Mouse (Mus musculus) MEL (cell line): ENCODE measurements around the gene Tnip3.

Experiments
- CTCF ChIP-seq, 3 experiments: IDR thresholded peaks in 2 of 3; conservative IDR thresholded peaks in 1 of 3; 2 replicates each; pipeline ENCODE4 v1.5.1; 2011 to 2012; ENCODE audit warnings: low read length in 3 of 3, low read depth in 2 of 3, mild to moderate bottlenecking in 2 of 3, improper control_type of control experiment in 1 of 3, inconsistent platforms in 1 of 3, mixed read lengths in 1 of 3, moderate library complexity in 1 of 3; ENCODE audit not compliant: control insufficient read depth in 1 of 3, insufficient read depth in 1 of 3, poor library complexity in 1 of 3, severe bottlenecking in 1 of 3
- EP300 ChIP-seq, 2 experiments: IDR thresholded peaks; 2 replicates each; pipeline ENCODE4 v1.6.1; 2011; ENCODE audit warnings: improper control_type of control experiment in 2 of 2, low read length in 2 of 2, low read depth in 1 of 2, mild to moderate bottlenecking in 1 of 2
- ETS1 ChIP-seq: IDR thresholded peaks from 2 replicates; pipeline ENCODE4 v1.6.1; 2012; ENCODE audit warnings: low read depth, mild to moderate bottlenecking, inconsistent platforms, low read length, improper control_type of control experiment, moderate library complexity
- GATA1 ChIP-seq: IDR thresholded peaks from 2 replicates; pipeline ENCODE4 v1.6.1; 2011; ENCODE audit warnings: low read depth, low read length, improper control_type of control experiment
- HCFC1 ChIP-seq: IDR thresholded peaks from 2 replicates; pipeline ENCODE4 v1.6.1; 2012; ENCODE audit warnings: low read depth, mild to moderate bottlenecking, inconsistent platforms, low read length, improper control_type of control experiment, moderate library complexity
- MEF2A ChIP-seq: IDR thresholded peaks from 2 replicates; pipeline ENCODE4 v1.6.1; 2014; ENCODE audit warnings: low read depth, mild to moderate bottlenecking, inconsistent platforms, low read length, improper control_type of control experiment; ENCODE audit not compliant: poor library complexity, insufficient replicate concordance, severe bottlenecking; ENCODE audit errors: extremely low read depth
- NRF1 ChIP-seq: IDR thresholded peaks from 2 replicates; pipeline ENCODE4 v1.6.1; 2014; ENCODE audit warnings: low read depth, mild to moderate bottlenecking, inconsistent platforms, low read length, improper control_type of control experiment, moderate library complexity; ENCODE audit not compliant: poor library complexity, insufficient read depth, severe bottlenecking
- POLR2A ChIP-seq, 2 experiments: IDR thresholded peaks; 2 replicates each; pipeline ENCODE4 v1.6.1; 2011 to 2012; ENCODE audit warnings: low read length in 2 of 2, mild to moderate bottlenecking in 2 of 2, control low read depth in 1 of 2, improper control_type of control experiment in 1 of 2, low read depth in 1 of 2, moderate library complexity in 1 of 2; ENCODE audit not compliant: control insufficient read depth in 1 of 2, insufficient read depth in 1 of 2, poor library complexity in 1 of 2
- SIN3A ChIP-seq: IDR thresholded peaks from 2 replicates; pipeline ENCODE4 v1.6.1; 2012; ENCODE audit warnings: low read length, improper control_type of control experiment, inconsistent platforms
- TBP ChIP-seq: IDR thresholded peaks from 2 replicates; pipeline ENCODE4 v1.8.0; 2011; ENCODE audit warnings: low read depth, low read length, improper control_type of control experiment
- UBTF ChIP-seq: IDR thresholded peaks from 2 replicates; pipeline ENCODE4 v1.6.1; 2012; ENCODE audit warnings: low read depth, mild to moderate bottlenecking, inconsistent platforms, low read length, improper control_type of control experiment, moderate library complexity, borderline replicate concordance; ENCODE audit not compliant: insufficient read depth
- ZC3H11A ChIP-seq: IDR thresholded peaks from 2 replicates; pipeline ENCODE4 v1.6.1; 2012; ENCODE audit warnings: low read depth, mild to moderate bottlenecking, inconsistent platforms, low read length, improper control_type of control experiment
- ZKSCAN1 ChIP-seq: IDR thresholded peaks from 2 replicates; pipeline ENCODE4 v1.6.1; 2012; ENCODE audit warnings: low read depth, mild to moderate bottlenecking, inconsistent platforms, low read length, improper control_type of control experiment, moderate library complexity
- ZNF384 ChIP-seq: IDR thresholded peaks from 2 replicates; pipeline ENCODE4 v1.6.1; 2012; ENCODE audit warnings: low read depth, mild to moderate bottlenecking, inconsistent platforms, low read length, improper control_type of control experiment

GRCm38 (mm10) chr6:65599865-65600739, 75.0 kb downstream of the Tnip3 start:
- TF ChIP-seq CTCF (IDR thresholded peaks at IDR 0.05 in 2 of 3, conservative IDR thresholded peaks at IDR 0.05 in 1 of 3; ENCODE audit: control insufficient read depth in 1 of 3, insufficient read depth in 1 of 3, low read depth in 2 of 3, low read length in 3 of 3, poor library complexity in 1 of 3, severe bottlenecking in 1 of 3) (no peak), ETS1 (no peak), TBP (no peak), SIN3A (no peak), EP300 (IDR thresholded peaks at IDR 0.05; ENCODE audit: low read depth in 1 of 2, low read length in 2 of 2) (no peak), HCFC1 (no peak), ZC3H11A (no peak), GATA1 (no peak), MEF2A (no peak), UBTF (no peak), POLR2A (IDR thresholded peaks at IDR 0.05; ENCODE audit: control insufficient read depth in 1 of 2, insufficient read depth in 1 of 2, low read depth in 1 of 2, low read length in 2 of 2, poor library complexity in 1 of 2) (no peak), NRF1 (no peak), ZNF384 (peak; percentile 48; the same call in 1 of the 2 replicates), ZKSCAN1 (no peak)
